Mouse (Mus musculus) natural killer cell, adult 2 months (primary cell): Measurements from ENCODE around the gene 1700034J05Rik.

Source experiments
- DNase-seq, 2 experiments: peaks; one replicate each; pipeline ENCODE4 v3.0.0; 2022; ENCODE audit warnings: low spot score in 2 of 2

1700034J05Rik gene

DNA sequence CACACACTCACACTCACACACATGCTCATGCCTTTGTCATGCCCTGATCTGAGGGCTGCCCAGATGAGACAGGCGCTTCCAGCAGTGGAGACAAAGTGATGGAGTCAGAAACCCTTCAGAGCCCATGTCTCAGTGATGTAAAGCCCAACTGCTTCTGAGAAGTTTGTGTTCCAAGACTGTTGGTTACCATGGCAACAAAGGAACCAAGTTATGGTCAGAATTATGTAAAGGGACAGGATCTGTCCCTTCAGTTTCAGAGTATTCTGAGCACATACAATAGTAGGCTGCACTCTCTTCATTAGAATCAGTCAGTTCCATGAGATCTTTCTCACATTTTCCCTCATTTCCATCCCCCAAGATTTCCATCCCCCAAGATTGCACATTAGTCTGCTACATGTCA lies at the start of gene 1700034J05Rik:
1700034J05Rik (minus strand) TSS at position 165 of the 400 bp plus-strand sequence.
- no peak for DNase-seq

DNA sequence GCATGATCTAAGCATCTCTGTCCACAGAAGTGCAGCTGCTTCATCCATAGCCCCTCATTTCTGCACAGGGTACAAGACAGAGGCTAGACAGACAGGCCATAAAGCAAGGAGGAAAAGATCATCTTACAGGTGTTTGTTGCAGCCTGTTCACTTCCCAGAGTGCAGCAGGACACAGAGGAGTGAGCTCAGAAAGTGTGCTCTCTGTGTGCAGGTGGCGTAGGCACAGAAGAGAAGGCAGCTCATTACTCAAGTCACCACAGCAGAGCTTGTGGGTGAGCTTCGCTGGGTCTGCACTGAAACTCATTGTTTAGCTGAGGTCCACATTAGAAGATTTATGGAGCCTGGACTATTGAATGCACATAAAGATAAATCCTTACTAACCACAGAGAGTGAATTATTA lies 45.5 kb upstream of the 1700034J05Rik start:
- DNase-seq = no peak

DNA sequence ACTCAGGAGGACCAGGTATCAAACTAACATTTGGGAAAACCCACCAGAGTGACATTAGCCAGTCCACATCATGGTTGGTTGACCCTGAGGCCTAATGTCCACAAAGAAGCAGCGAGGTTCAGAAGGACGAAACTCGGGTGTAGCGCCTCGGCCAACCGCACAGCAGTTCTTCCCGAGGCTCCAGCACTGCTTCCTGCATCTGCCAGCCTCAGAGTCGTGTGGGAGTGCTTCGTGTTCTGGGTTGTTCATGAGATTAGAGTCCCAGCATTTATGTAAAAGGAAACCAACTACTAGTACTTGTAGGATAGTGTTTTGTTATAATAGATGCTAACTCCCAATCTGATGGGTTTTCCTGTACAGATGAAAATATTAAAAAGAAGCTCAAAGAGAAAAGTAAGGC lies 45.1 kb upstream of the 1700034J05Rik start:
- DNase-seq = no peak

DNA sequence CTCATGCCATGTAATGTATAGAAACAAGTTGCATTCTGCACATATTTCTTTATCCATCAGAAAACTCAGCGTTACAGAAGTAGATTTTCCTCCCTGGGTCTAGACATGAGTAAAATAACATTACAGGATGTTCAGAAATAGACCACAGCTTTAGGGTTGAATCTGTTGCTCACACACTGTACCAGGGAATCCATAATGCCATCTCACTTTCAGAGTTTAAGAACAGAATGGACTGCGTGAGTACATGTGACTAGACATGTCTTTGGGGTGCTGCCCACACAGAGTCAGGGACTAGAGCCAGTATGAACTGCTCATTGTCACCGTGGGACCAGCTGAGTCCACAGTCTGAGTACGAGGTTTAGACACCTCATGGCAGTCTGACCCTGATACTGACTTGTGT lies 44.5 kb upstream of the 1700034J05Rik start:
- DNase-seq = no peak

DNA sequence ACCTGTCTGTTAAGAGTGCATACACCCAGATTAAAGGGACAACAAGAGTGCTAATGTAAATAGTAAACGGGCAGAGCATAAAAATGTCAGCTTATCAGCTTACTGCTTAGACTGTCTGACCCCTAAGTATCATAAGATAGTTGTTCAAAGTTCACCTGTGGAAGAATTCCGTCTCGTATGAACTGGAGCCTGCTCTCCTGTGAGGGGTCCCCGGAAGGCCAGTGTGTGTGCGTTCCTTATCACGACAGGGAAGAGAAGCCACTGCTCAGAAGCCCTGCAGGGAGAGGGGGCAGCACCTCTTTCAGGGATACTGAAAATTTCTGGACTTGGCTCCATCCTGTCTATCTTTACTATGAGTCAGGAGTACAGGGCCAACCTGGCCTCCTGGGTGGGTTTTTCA lies 42.8 kb upstream of the 1700034J05Rik start:
- DNase-seq = no peak

DNA sequence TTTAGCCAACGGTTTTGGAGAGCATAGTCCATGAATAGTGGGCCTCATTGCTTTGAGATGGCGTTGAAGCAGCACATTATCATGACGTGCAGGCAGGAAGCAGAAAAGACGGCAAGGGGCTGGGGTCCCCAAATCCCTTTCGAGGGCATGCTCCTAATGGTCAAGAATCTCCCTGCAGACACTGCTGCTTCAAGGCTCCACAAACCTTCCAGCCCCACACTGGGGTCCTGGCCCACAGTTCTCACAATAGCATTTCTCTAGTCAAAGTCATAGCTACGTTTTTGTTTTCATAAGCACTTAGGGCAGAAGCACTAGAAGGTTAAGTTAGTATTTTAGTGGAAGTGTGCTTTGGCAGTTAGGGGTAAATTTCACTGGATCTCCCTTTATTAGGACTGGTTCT lies 41.7 kb upstream of the 1700034J05Rik start:
- DNase-seq = no peak

DNA sequence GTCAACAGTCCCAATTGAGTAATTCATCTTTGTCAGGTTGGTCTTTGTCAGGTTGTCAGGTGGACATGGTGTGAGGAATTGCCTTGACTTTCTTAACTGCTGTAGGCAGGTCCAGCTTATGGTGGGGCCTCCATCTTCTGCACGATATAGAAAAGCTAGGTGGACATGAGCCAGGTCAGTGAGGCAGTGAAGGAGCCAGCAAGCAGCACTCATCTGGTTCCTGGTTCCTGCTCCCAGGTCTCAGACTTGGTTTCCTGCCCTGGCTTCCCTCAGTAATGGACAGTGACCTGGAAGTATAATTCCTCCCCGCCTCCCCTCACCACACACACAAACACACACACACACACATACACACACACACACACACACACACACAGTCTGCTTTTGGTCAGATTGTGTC lies 41.2 kb upstream of the 1700034J05Rik start:
- no peak for DNase-seq

DNA sequence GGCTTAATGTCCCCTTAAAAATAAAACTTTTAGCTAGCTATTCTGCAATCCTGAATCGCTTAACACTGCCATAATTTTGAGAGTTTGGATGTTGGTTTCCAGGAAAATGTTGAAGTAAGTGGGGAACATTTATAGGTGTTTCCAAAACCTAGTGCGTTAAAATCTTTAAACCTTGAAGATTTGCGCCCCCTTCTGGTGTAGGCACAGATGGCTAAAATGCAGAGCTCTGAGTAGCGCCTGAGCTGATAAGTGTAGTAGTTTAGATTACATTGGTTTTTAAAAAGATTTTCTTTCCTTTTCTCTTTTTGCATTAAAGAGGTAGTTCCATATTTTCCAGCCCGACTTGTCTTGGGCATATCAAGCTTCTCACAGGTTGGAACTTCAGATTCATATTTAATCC lies 40.0 kb upstream of the 1700034J05Rik start:
- DNase-seq = peak in 1 of 2 experiments; percentile 18

DNA sequence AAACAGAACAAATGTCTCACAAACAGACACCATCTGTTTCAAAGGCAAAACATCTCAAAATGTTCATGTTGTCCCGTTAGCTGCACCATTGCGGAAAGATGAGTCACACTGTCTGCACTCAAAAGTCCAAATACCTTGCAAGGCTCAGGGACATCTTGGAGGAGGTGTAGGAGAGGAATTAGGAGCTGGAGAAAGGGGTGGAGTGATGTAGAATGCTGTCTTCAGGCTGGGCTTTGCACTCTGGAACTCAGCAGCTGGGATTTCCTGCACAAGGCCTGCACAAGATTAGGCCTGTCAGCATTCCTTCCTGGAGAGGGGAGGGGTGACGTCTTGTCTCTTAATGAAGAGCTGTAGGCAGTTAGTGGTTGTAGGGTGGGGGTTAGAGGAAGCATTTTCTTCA lies 30.3 kb upstream of the 1700034J05Rik start:
- DNase-seq = no peak

DNA sequence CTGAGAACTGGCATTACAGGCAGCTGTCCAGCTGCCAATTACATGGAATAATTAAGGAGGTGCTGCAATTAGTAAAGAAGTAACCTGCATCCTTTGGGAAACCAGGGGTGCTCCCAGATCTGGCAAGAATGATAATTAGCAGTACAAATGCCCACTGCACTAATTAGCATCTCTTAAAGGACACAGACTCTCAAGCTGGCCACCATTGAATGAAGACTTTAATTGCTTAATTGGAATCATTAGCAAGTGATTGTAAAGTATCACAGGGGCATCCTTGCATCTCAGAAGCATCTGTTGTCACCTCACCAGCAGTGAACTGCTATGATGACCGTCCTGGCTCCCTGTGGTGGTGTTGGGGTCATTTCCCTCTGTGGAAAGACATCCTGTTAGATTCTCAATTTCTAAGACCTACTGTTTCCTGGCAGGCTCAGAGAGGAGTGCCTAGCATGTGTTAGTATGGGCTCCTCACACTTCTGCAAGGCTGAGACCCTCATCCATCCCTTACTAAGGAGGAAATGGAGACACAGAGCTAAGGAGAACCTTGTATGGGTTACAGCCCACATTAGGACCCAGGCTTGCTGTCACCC lies 27.1 kb upstream of the 1700034J05Rik start:
- no peak for DNase-seq

DNA sequence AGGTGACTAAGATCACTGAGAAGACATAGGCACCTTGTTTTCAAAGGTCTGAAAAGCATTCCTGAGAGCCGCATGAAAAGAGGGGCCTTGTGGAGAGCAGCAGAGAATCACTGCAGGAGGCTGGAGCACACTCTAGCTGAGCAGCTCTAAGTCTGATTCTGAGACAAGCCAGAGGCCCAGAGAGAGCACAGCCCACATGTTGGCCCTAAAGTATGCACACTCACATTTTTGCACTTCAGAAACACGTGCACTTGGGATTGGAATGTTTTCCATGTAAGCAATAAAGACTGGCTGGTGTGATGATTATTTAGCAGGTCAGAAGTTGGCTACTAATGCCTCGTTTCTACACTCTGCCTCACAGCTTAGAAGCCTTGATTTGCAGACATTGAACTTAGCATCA lies 25.7 kb upstream of the 1700034J05Rik start:
- no peak for DNase-seq

DNA sequence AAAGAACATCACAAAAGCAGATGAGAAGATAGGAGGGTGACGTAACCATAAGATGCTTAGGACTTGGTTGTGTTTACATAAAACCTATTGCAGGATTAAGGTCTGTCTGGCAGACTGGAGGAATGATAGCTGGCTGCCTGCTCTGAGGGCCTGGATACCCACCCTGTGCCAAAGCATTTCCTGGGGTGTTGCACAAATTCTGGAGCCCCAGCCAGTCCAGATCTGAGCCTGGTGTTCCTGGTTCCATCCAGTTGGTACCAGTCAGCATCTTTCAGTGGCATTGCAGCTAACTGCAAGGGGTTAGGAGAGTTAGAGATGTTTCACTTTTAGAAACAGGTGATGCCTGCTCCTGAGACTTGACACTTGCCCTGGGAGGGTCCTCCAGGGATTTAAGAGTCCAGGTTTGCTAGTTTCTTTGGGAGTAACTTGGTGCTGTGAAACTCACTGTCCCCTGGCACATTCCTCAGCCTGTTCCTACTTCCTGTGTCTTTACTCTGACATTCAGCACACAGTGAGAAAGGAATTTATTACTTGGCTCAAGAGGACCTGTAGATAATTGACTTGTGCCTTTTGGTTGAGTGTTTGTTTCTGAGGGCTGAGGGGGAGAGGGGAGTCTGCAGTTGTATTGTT lies 25.0 kb upstream of the 1700034J05Rik start:
- no peak for DNase-seq

DNA sequence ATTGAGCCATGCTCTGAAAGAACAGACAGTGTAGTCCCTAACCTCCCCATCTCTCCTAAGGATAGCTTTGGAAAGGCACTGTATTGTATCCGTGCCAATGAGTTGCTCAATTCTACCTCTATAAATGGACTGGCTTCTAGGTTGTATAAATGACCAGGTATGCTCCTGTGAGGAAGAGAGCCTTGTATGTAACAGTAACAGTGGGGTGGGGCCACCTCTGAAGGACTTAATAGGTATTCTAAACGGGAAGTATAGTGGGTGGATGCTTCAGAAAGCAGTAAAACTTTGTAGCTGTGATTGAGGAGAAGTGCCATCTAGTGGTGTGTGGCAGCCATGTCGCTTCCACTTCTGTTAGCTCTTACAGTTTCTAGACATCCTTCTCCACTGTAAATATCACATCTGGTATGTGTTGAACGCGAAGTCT lies 24.5 kb upstream of the 1700034J05Rik start:
- DNase-seq = no peak

DNA sequence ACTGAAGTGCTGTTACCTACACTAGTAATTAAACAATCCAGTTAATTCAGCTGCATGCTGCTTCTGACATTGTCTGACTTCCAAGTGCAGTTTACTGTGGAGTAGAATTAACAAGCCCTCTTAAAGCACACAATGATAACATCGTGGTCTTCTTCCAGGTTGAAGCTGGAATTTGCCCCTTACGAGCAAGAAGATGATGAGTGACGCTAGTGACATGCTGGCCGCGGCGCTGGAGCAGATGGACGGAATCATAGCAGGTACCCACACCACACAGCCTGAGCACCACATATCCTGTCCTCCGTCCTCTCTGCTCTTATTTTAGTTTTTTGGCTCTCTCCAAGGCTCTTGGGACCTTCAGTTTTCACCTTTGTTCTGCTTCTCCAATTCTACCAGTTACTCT lies 22.2 kb upstream of the 1700034J05Rik start:
- no peak for DNase-seq

DNA sequence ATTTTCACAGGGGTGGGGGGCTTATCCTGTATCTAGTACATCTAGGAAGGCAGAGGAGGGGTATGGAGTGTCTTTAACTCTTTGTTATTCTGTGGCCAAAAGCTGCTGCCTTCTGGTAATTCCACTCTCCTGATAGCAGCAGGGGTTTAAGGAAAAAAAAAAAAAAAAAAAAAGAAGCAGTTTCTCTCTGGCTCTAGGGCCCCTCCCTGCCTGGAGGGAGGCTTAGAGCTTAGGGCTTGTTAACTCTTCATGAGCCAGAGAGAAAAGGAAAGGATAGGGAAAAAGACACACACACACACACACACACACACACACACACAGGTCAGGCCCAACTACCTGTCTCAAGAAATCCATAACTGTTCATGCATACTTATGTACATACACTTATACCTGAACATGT lies 19.6 kb upstream of the 1700034J05Rik start:
- no peak for DNase-seq

DNA sequence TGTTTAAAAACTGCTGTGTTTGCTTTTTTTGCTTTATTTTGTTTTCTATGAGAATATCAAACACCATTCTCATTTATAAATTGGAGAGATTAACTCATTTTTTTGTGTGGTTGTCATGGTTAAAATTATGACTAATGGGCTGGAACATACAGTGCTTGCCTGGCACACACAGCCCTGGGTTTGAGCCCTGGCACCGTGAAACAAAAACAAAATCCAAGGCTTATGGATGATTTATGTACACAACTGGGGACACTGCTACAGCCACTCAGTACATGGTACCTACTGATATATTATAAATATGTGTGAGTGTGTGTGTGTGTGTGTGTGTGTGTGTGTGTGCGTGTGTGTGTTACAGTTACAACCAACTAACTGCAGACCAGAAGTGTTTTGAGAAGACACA lies 19.2 kb upstream of the 1700034J05Rik start:
- no peak for DNase-seq

DNA sequence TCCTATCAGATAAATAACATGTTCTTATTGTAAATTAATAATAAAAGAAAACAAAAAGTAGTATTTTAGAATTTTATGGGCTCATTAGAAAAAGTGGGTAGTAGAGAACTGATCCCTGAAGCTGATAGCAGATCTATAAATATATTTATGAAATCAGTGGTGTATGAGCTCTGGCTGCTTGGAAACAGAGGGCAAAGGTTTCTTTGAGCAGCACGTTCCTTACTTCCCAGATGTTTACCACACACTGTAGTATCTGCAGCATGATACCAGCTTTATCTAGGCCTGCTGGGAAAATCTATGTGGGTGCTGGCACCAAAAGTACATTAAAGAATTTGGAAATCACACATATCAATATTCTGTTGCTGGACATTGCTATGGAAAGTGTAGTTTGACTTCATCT lies 18.5 kb upstream of the 1700034J05Rik start:
- no peak for DNase-seq

DNA sequence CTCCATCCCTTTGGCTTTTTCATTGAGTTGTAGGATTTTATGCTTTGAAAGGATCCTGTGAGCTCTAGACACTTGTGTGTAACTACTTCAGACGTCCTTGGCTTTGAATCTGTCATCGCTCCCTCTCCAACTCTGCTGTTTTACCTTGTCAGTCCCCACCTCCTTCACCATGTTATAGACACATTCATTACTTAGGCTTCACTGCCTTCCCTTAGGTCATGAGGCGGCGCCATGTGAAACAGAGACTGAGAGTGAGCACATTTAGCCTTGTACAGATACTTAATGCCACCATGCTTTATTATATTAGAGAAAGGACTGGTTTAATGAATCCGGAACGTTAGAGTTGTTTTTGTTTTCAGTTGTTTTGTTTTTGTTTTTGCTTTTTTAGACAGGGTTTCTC lies 17.8 kb upstream of the 1700034J05Rik start:
- no peak for DNase-seq

DNA sequence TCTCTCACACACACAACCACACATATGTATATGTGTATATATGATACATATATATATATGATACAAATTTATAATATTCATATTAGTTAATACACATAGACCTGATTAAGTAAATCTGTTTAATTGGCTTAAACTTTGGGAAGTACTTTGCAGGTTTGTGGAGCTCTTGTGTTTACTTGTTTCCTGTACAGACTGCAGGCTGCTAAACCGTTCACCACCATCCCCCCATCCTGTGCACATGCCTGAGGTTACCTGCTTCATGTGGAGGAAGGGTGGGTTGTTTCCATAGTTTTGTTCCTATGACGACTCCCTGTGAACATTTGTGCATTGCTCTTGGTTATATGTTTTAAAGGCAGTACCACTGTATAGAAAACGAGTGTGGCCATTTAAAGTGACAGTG lies 17.1 kb upstream of the 1700034J05Rik start:
- no peak for DNase-seq

DNA sequence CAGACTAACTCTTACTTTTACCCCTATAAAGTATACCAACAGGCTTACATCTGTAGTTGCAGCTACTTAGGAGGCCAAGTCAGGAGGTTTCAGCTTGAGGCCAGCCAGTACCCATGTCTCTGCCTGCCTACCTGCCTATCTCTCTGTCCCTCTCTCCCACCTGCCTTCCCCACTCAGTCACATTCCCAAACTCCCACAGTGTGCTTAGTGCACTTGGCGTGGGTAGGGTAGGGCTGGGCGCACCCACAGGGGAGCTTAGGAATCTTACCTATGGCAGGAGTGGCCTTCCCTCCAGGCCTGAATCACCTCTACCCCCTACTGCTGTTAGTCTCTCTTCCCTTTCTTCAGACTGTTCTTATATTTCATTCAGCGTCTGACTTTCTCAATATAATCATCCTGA lies 16.6 kb upstream of the 1700034J05Rik start:
- no peak for DNase-seq

DNA sequence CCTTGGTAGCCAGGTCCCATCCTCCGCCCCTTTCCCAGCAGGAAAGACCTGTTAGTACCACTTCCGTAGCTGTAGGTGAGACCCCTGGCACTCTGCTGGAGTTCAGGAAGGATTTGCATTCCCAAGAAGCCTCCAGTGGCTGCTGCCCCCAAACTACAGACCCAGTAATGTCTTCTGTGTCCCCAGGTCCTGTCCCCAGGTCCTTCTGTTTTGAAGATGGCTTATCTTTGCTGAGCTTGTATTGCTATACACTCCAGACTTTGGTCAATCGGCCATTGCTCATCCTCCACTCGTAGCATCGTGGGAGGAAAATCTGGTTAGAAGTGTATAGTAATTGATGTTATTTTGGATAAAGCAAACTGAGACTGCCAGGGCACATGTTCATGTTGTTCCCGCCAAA lies 13.6 kb upstream of the 1700034J05Rik start:
- no peak for DNase-seq

DNA sequence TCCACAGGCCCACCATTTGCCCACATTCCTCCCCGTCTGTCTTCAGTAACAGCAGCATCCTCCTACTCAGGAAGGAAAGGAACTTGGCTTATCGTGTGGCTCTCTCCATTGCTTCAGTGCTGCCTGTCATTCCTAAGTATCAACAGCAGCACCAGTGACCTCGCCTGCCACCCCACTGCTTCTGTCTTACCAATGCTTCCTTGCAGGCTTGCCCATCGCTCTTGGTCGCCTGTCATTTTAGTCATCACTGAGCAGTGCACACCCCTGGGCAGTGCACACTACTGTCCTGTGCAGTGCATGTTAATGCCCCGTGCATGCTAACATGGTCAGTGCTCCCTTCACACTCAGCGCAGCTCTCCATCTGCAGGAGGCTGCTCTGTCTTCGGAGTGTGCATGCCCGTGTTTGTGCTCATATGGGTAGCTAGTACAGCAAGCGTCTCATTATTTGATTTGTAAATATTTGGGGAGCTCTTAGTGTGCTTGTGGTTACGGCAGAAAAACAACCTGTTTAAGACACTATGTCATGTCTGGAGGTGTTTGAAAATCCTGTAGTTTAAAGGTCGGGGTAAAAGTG lies 12.3 kb upstream of the 1700034J05Rik start:
- no peak for DNase-seq

DNA sequence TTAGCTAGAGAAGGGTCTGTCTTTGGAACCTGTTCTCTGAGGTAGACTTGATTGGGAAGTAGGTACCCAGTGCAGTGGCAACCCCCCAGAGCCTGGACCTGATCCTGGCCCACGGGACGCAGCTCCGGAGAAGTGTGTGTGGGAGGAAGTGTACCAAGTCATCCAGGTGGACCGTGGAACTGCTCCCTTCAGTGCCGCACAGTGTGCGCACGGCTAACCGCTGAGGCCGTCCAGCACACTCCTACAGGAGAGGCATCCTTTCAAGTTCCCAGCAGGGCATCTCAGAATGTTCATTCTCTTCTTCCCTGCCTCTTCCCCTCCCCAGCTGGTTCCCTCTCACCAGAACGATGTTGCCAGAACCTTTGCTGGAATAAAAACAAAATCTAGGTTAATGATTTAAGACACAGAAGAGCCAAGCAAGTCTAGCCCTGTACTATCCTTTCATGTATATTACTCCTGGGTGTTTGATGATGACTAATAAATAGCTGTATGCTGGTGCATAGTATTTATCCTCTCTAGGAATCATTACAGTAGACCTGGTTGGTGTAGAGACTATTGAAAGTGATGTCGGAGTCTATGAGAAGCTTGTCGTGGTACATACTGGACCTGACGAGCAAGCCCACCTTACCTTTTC lies 11.0 kb upstream of the 1700034J05Rik start:
- DNase-seq = no peak
